Mouse (Mus musculus): ENCODE measurements around the gene B430306N03Rik. TPM values are rescaled to one million over a fixed set of nuclear protein-coding genes. Genes with fewer than 3 reads are reported as not detected.

B430306N03Rik gene
- polyA plus RNA-seq, 1 experiment from 2014 or later: 0.50 TPM

DNA sequence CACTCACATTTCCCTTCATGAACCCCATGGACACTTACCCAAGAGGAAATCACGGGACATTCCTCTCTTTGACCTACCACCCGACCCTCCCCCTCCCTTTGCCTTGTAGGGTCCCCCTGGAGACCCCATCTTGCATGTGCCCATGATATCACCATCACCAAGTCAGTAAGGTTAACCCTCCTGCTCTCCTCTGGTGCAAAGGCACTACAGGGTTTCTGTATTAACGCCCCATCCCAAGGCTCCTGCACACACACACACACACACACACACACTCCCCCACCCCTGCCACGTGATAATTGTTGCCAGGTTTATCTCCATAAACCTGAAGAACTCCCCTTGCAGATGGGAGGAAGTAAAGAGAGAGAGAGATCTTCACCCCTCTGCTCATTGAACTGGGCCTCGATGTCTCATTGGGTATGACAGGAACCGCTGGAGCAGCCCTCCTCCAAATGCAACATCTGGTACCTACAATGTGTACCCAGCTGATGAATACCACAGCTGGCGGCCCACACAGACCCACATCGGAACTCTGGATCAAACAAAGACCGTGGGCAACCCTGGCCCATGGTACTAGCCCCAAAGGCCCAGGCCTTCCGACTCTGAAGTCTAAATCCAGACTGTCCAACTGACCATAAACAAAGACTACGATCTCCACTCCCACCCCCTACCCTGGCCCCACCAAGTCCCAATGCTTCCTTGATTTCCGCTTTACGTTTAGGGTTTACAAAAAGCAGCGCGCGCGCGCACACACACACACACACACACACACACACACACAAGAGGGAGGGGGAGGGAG lies 34.8 kb upstream of the B430306N03Rik start:
- WGBS: 20% methylated on average over 18 of the region's 18 CpGs
- Histone ChIP-seq H3K36me3 (no peaks in the 10 kb centered on the region), H3K4me3 (peak overlapping the region; percentile 26), H3K9ac (peak overlapping the region; percentile 40; the same call in 1 of the 2 replicates), H3K27me3 (no peaks in the 10 kb centered on the region), H3K27ac (peak overlapping the region; percentile 76), H3K9me3 (no peaks in the 10 kb centered on the region), H3K4me1 (peaks cover 12% of the 10 kb centered on the region), H3K4me2 (replicated peaks) (peak overlapping the region; percentile 50)
- peak; percentile 41; the same call in 1 of the 2 replicates for ATAC-seq (ENCODE audit: insufficient number of reproducible peaks, insufficient read depth, low FRiP score, low TSS enrichment)

DNA sequence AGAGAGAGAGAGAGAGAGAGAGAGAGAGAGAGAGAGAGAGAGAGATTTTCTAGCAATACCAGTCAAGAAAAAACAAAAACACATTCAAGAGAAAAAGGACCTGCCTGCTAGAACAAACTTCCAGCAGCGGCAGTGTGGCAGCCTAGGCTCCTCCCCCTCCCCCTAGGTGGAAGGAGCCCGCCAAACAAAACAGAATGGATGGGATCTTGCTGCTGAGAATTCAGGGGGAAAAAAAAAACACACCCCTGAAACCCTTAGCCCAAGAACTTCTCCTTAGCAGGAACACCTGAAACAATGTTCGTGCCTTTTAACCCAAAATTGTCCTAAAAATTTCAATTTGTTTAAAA lies 34.2 kb upstream of the B430306N03Rik start:
- H3K4me3 ChIP-seq: peak overlapping the region; percentile 26
- H3K27ac ChIP-seq: peak overlapping the region; percentile 76
- WGBS: 2% methylated on average over 3 of the region's 3 CpGs
- H3K36me3 ChIP-seq: no peaks in the 10 kb centered on the region
- peak overlapping the region; percentile 40; the same call in 1 of the 2 replicates for H3K9ac ChIP-seq
- peak overlapping the region; percentile 50 for H3K4me2 ChIP-seq (replicated peaks)
- H3K4me1 ChIP-seq: peaks cover 12% of the 10 kb centered on the region
- no peaks in the 10 kb centered on the region for H3K9me3 ChIP-seq
- no peak for ATAC-seq (ENCODE audit: insufficient number of reproducible peaks, insufficient read depth, low FRiP score, low TSS enrichment)
- no peaks in the 10 kb centered on the region for H3K27me3 ChIP-seq

DNA sequence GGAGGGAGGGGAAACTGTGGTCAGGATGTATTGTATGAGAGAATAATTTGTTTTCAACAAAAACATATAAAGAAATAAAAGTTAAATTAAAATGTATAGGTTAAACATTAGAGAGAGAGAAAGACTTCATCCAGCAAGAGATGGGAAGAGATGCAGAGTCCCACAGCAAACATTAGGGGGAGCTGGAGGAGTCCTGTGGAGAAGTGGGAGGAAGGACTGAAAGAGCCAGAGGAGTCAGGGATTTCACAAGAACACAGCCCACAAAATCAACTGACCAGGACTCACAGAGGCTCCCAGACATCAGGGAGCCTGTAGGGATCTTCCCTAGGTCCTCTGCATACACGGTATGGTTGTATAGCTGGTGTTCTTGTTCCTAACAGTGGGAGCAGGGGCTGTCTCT lies 29.2 kb upstream of the B430306N03Rik start:
- no peak for ATAC-seq (ENCODE audit: insufficient number of reproducible peaks, insufficient read depth, low FRiP score, low TSS enrichment)
- no peaks in the 10 kb centered on the region for H3K9me3 ChIP-seq
- no peak overlapping the region for H3K9ac ChIP-seq
- no peaks in the 10 kb centered on the region for H3K27me3 ChIP-seq
- no peak overlapping the region for H3K27ac ChIP-seq
- no peak overlapping the region for H3K4me2 ChIP-seq (replicated peaks)
- peaks cover 3% of the 10 kb centered on the region; the same call in 1 of the 2 replicates for H3K4me1 ChIP-seq
- 74% methylated on average over 1 of the region's 1 CpGs for WGBS
- H3K4me3 ChIP-seq: no peak overlapping the region
- H3K36me3 ChIP-seq: no peaks in the 10 kb centered on the region

DNA sequence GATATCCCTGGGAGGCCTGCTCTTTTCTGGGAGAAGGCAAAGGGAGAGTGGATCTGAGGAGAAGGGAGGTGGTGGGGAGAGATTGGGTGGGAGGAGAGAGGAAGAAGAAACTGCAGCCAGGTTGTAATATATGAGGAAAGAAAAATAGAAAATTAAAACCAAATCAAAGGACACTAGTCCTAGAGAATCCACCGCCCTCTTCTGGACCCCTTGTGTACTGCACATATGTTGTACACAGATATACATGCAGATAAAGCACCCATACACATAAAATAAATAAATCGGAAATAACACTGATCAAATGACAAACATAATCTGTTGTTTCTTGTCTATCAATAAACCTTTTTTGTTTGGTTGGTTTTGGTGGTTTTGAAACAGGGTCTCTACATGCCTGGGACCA lies 28.7 kb upstream of the B430306N03Rik start:
- Histone ChIP-seq H3K4me2 (replicated peaks) (no peak overlapping the region), H3K36me3 (no peaks in the 10 kb centered on the region), H3K27me3 (no peaks in the 10 kb centered on the region), H3K9me3 (no peaks in the 10 kb centered on the region), H3K4me1 (peaks cover 3% of the 10 kb centered on the region; the same call in 1 of the 2 replicates), H3K9ac (no peak overlapping the region), H3K4me3 (no peak overlapping the region), H3K27ac (no peak overlapping the region)
- no peak for ATAC-seq (ENCODE audit: insufficient number of reproducible peaks, insufficient read depth, low FRiP score, low TSS enrichment)
- 65% methylated on average over 2 of the region's 2 CpGs for WGBS

DNA sequence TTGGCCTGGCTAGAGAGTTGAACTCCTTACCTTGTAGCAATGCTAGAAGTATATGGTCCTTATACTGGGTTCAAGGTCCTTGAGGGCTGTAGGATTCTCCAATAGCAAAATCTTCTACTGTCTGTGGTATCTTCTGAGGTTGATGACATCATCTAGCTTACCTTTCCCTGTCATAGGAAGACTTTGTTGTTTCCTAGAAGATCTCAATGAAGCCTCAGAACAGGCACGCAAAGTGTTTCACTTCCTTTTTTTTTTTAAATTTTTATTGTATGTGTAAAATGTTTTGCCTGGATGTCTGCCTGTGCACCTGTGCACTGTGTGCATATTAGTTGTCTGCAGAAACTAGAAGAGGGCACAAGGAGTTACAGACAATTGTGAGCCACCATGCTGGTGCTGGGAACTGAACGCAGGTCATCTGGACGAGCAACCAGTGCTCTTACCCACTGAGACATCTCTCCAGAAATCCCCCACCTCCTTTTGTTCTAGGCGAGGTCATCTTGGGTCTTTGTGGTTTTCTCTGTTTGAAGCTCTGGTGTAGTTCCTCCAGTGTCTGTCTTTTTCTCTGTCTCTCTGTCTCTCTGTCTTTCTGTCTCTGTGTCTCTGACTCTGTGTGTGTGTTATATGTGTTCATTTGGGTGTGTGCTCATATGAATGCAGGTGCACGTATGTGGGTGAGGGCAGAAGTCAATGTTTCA lies 22.3 kb upstream of the B430306N03Rik start:
- no peaks in the 10 kb centered on the region for H3K9me3 ChIP-seq
- no peak overlapping the region for H3K4me2 ChIP-seq (replicated peaks)
- no peaks in the 10 kb centered on the region for H3K27me3 ChIP-seq
- H3K27ac ChIP-seq: no peak overlapping the region
- H3K9ac ChIP-seq: no peak overlapping the region
- H3K4me1 ChIP-seq: no peaks in the 10 kb centered on the region
- no peaks in the 10 kb centered on the region for H3K36me3 ChIP-seq
- H3K4me3 ChIP-seq: no peak overlapping the region
- 79% methylated on average over 5 of the region's 5 CpGs for WGBS
- no peak for ATAC-seq (ENCODE audit: insufficient number of reproducible peaks, insufficient read depth, low FRiP score, low TSS enrichment)

DNA sequence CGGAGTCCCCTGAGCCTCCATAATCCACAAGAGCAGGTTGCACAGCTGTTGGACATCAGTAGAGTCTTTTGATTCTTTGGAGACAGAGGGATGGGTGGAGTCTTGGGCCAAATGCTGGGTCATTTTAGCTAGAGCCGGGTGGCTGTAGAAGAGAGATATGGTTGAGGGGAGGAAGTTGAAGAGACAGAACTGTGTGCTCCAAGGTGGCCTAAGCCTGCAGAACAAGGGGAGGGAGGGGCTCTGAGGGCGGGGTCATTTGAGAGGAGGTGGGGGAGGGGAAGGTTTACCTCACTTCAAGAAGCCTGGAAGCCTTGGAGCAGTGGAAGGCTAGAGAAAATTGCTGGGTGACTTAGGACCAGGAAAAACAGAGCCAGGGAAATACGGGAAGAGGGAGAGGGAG lies 16.7 kb upstream of the B430306N03Rik start, which contains the start of gene Treml2:
TSS of gene Treml2 (plus strand) at position 296 of the 400 bp plus-strand sequence.
- no peaks in the 10 kb centered on the region for H3K9me3 ChIP-seq
- ATAC-seq (ENCODE audit: insufficient number of reproducible peaks, insufficient read depth, low FRiP score, low TSS enrichment): no peak
- no peak within 1 kb of the TSS for H3K4me3 ChIP-seq
- no peaks in the 10 kb centered on the region for H3K27me3 ChIP-seq
- H3K36me3 ChIP-seq: no peaks in the 10 kb centered on the region
- H3K27ac ChIP-seq: no peak within 1 kb of the TSS; the same call in 1 of the 2 replicates
- H3K9ac ChIP-seq: no peak within 1 kb of the TSS
- no peaks in the 10 kb centered on the region for H3K4me1 ChIP-seq
- no peak within 1 kb of the TSS for H3K4me2 ChIP-seq (replicated peaks)
- WGBS: 30% methylated on average over 3 of the region's 4 CpGs

DNA sequence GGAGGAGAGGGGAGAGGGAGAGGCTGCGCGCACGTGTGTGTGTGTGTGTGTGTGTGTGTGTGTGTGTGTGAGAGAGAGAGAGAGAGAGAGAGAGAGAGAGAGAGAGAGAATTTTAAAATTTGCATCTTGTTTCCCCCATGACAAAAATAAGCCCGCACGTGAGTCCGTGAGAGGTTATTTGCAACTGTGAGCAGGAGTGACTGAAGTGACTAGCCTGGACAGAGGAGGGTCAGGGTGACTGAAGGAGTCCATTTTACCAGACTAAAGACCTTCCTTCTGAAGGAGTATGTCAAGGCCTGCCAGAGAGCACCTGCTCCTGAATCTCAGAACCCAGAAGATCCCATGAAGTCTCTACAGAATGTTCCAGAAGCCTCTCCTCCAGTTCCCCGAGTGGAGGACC lies 16.2 kb upstream of the B430306N03Rik start:
- no peaks in the 10 kb centered on the region for H3K4me1 ChIP-seq

DNA sequence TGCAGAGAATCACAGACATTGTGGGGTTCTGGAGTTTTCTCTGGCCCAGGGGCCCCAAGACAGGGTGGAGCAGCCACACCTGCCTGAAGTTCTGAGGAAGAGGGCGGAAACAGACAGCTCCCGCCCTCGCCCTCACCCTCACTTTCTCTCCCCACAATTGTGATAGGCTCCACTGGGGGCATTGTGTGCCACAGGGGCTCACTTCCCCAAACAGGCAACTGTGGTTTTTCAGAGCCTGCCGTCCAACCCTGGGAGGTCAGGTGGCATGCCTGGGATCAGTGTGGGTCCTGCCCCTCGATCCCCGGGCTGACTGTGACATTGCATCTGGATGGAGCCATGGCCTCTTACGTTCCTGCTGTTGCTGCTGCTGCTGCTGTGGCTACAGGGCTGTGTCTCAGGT lies 15.7 kb upstream of the B430306N03Rik start:
- H3K9me3 ChIP-seq: no peaks in the 10 kb centered on the region
- no peak overlapping the region for H3K9ac ChIP-seq
- H3K4me2 ChIP-seq (replicated peaks): no peak overlapping the region
- ATAC-seq (ENCODE audit: insufficient number of reproducible peaks, insufficient read depth, low FRiP score, low TSS enrichment): no peak
- H3K27ac ChIP-seq: no peak overlapping the region; the same call in 1 of the 2 replicates
- no peaks in the 10 kb centered on the region for H3K4me1 ChIP-seq
- WGBS: 65% methylated on average over 7 of the region's 7 CpGs
- no peaks in the 10 kb centered on the region for H3K36me3 ChIP-seq
- H3K27me3 ChIP-seq: no peaks in the 10 kb centered on the region
- no peak overlapping the region for H3K4me3 ChIP-seq

More for the DNA sequence above, 16.2 kb upstream of the B430306N03Rik start:
- Histone ChIP-seq H3K27me3 (no peaks in the 10 kb centered on the region), H3K9ac (no peak overlapping the region), H3K36me3 (no peaks in the 10 kb centered on the region), H3K9me3 (no peaks in the 10 kb centered on the region), H3K4me2 (replicated peaks) (no peak overlapping the region), H3K4me3 (no peak overlapping the region), H3K27ac (no peak overlapping the region)
- no peak for ATAC-seq (ENCODE audit: insufficient number of reproducible peaks, insufficient read depth, low FRiP score, low TSS enrichment)
- WGBS: 49% methylated on average over 7 of the region's 7 CpGs

DNA sequence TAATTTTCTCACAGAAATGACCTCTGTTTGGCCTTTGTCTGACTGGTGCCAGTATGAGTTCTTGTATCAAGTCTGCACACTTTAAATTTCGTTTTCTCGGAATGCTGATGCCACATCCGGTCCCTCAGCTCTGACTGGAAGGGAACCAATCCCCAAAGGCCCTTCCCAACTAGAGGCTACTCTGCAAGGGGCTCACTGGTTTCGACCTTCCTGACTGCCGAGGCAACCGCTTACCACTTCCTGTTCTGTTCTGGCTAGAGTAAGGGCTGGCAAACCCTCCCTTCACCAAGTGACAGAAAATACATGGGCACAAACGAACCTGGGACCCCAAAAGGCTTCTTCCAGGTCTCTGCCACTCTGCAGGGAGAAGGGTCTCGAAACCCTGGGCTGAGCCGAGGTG lies 15.1 kb upstream of the B430306N03Rik start:
- 65% methylated on average over 9 of the region's 9 CpGs for WGBS
- H3K4me2 ChIP-seq (replicated peaks): no peak overlapping the region
- H3K27ac ChIP-seq: no peak overlapping the region
- no peaks in the 10 kb centered on the region for H3K4me1 ChIP-seq
- no peaks in the 10 kb centered on the region for H3K36me3 ChIP-seq
- H3K27me3 ChIP-seq: no peaks in the 10 kb centered on the region
- H3K9me3 ChIP-seq: no peaks in the 10 kb centered on the region
- ATAC-seq (ENCODE audit: insufficient number of reproducible peaks, insufficient read depth, low FRiP score, low TSS enrichment): no peak
- no peak overlapping the region for H3K4me3 ChIP-seq
- no peak overlapping the region for H3K9ac ChIP-seq

DNA sequence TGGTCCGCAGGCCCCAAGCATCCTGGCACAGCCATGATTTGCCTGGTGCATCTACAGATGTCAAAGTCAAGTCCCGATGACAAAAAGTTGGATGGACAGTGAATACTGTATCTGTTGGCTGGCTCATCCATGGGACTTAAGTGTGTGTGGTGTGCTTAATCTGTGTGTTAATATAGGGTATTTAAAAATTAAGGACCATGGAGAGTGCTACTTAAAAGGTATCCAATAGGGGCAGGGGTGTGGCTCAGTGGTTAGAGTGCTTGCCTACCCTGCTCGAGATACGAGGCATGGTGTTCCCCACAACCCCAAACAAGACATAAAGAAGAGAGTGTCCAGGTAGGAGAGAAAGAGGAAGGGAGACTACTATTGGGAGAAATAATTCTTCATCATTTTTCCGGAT lies 14.1 kb upstream of the B430306N03Rik start:
- H3K27ac ChIP-seq: no peak overlapping the region
- H3K36me3 ChIP-seq: no peaks in the 10 kb centered on the region
- no peak for ATAC-seq (ENCODE audit: insufficient number of reproducible peaks, insufficient read depth, low FRiP score, low TSS enrichment)
- H3K27me3 ChIP-seq: no peaks in the 10 kb centered on the region
- H3K9ac ChIP-seq: no peak overlapping the region
- H3K4me2 ChIP-seq (replicated peaks): no peak overlapping the region
- WGBS: 88% methylated on average over 5 of the region's 5 CpGs
- H3K9me3 ChIP-seq: no peaks in the 10 kb centered on the region
- H3K4me1 ChIP-seq: no peaks in the 10 kb centered on the region
- no peak overlapping the region for H3K4me3 ChIP-seq

DNA sequence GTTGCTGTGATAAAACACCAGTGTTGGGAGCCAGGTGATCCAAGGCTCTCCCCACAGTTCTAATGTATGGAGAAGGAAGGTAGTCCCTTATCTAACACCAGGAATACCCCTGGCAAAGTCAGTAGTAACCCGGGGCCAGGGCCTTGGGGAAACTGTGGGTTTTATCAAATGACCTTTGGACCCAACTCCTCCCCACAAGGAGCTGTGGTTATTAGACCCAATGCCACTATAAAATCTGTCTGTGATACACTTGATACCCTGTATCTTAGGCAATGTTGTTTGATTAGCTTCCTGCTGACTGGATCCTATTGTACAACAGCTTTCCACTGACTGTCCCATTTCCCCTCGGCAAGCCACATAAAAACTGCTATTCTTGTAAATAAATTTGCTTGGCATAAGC lies 3.8 kb upstream of the B430306N03Rik start:
- Histone ChIP-seq H3K9ac (no peak overlapping the region), H3K9me3 (no peaks in the 10 kb centered on the region), H3K4me1 (no peaks in the 10 kb centered on the region), H3K4me3 (no peak overlapping the region), H3K36me3 (no peaks in the 10 kb centered on the region), H3K4me2 (replicated peaks) (no peak overlapping the region), H3K27ac (no peak overlapping the region), H3K27me3 (no peaks in the 10 kb centered on the region)
- no peak for ATAC-seq (ENCODE audit: insufficient number of reproducible peaks, insufficient read depth, low FRiP score, low TSS enrichment)
- 69% methylated on average over 2 of the region's 2 CpGs for WGBS

DNA sequence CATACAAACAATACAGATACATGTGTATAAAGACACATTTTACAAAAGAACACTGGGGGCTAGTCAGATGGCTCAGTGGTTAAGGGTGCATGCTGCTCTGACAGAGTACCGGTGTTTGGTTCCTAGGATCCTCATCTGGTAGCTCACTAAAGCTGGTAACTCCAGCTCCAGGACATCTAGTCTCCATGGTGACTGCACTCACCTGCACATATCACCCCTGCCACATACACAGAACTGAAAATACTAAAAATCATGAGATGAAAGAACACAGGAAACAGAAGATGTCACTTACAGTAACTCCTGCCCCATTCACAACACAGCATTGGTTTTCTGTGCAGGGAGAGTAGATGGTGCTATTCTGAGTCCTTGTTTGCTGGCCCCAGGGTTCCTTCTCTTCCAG lies 2.7 kb downstream of the B430306N03Rik start:
- Histone ChIP-seq H3K4me3 (no peak overlapping the region), H3K27ac (no peak overlapping the region), H3K36me3 (no peaks in the 10 kb centered on the region), H3K27me3 (no peaks in the 10 kb centered on the region), H3K4me1 (no peaks in the 10 kb centered on the region), H3K9ac (no peak overlapping the region), H3K9me3 (no peaks in the 10 kb centered on the region), H3K4me2 (replicated peaks) (no peak overlapping the region)
- no peak for ATAC-seq (ENCODE audit: insufficient number of reproducible peaks, insufficient read depth, low FRiP score, low TSS enrichment)
- WGBS: 79% methylated on average over 1 of the region's 1 CpGs

Measured in embryonic facial prominence, embryonic 12.5 days (tissue).